Mouse (Mus musculus): ENCODE results near the gene Rbm15b. TPM values are rescaled to one million over a fixed set of nuclear protein-coding genes. Genes with fewer than 3 reads are reported as not detected.

Gene Rbm15b
- polyA plus RNA-seq, 1 experiment from 2014 or later: 3.7 TPM

- WGBS: 72% methylated on average over 4 of the region's 4 CpGs
- Histone ChIP-seq H3K4me1 (ENCODE audit: control insufficient read depth, insufficient read depth, low read length) (no peaks in the 10 kb centered on the region), H3K4me3 (ENCODE audit: low read length) (no peak overlapping the region), H3K36me3 (ENCODE audit: control insufficient read depth, insufficient read depth, low read length) (no peaks in the 10 kb centered on the region), H3K27me3 (replicated peaks; ENCODE audit: control insufficient read depth, insufficient read depth, low read length) (no peaks in the 10 kb centered on the region), H3K9ac (ENCODE audit: low read depth, low read length) (no peak overlapping the region), H3K27ac (ENCODE audit: low read length) (no peak overlapping the region), H3K9me3 (ENCODE audit: control insufficient read depth, low read length) (no peaks in the 10 kb centered on the region), H3K4me2 (ENCODE audit: low read depth, low read length) (no peak overlapping the region)
- ATAC-seq: no peak
These were observed 16.0 kb upstream of the Rbm15b start for GRCm38 (mm10) chr9:106903099-106903790.

DNA sequence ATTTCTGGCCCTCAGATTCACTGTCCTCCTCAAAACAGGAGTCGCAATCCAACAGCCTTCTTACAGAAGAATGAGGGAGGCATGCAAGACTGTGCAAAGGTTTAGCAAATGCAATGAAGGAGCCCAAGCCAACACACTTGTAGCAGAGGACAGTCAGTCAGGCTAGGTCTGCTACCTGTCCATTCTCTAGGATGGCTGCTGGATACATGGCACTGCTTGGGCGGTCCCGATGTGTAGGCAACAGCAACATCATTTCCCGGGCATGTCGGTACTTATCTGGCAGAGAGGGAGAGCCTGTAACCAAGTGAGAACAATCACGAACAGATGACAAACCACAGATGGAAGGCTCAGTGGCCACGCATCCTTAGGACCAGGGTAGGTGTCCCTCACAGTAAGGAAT lies 14.4 kb upstream of the Rbm15b start:
- Histone ChIP-seq H3K9ac (ENCODE audit: low read depth, low read length) (no peak overlapping the region), H3K4me3 (ENCODE audit: low read length) (no peak overlapping the region), H3K4me2 (ENCODE audit: low read depth, low read length) (no peak overlapping the region), H3K27me3 (replicated peaks; ENCODE audit: control insufficient read depth, insufficient read depth, low read length) (no peaks in the 10 kb centered on the region), H3K36me3 (ENCODE audit: control insufficient read depth, insufficient read depth, low read length) (no peaks in the 10 kb centered on the region), H3K9me3 (ENCODE audit: control insufficient read depth, low read length) (no peaks in the 10 kb centered on the region), H3K27ac (ENCODE audit: low read length) (no peak overlapping the region), H3K4me1 (ENCODE audit: control insufficient read depth, insufficient read depth, low read length) (no peaks in the 10 kb centered on the region)
- WGBS: 88% methylated on average over 7 of the region's 7 CpGs
- ATAC-seq: no peak

DNA sequence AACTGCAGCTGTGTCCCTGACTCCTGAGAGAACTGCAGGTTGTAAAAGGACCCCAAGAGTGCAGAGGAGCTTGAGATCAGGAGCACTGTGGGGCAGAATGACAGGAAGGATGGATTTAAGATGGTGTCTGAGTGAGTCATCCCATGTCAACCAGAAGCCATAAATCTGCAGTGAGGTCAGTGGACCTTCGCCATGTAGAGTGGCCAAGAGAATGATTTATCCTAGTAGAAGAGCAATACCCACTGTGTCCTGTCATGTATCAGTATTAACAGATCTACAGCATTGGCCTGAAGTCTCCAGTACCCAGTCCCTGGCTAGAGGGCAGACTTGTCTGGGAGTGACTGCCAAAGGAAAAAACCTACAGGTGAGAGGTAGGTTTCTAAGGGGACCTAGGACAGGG lies 11.7 kb upstream of the Rbm15b start:
- Histone ChIP-seq H3K9ac (ENCODE audit: low read depth, low read length) (no peak overlapping the region), H3K36me3 (ENCODE audit: control insufficient read depth, insufficient read depth, low read length) (no peaks in the 10 kb centered on the region), H3K4me2 (ENCODE audit: low read depth, low read length) (no peak overlapping the region), H3K4me3 (ENCODE audit: low read length) (no peak overlapping the region), H3K4me1 (ENCODE audit: control insufficient read depth, insufficient read depth, low read length) (no peaks in the 10 kb centered on the region), H3K27ac (ENCODE audit: low read length) (no peak overlapping the region), H3K27me3 (replicated peaks; ENCODE audit: control insufficient read depth, insufficient read depth, low read length) (no peaks in the 10 kb centered on the region), H3K9me3 (ENCODE audit: control insufficient read depth, low read length) (no peaks in the 10 kb centered on the region)
- WGBS: 66% methylated on average over 1 of the region's 1 CpGs
- no peak for ATAC-seq

DNA sequence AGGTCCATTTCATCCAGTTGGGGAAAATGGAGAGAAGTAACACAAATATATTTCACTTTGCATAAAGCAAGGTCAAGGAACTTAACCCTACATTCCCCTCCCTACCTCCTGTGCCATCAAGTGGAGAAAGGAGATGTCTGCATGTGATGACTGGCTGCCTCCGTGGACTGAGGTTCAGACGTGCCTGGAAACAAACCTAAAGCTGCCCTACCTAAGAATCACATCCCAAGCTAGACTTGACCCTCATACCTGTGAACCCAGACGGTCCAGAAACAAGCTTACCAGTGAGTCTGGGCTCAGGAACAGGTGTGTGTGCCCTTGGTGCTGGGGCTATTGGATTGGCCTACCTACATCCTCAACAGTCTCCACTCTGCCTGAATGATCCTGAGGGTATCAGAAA lies 6.1 kb upstream of the Rbm15b start:
- Histone ChIP-seq H3K4me2 (ENCODE audit: low read depth, low read length) (no peak overlapping the region), H3K9ac (ENCODE audit: low read depth, low read length) (no peak overlapping the region), H3K4me3 (ENCODE audit: low read length) (no peak overlapping the region), H3K4me1 (ENCODE audit: control insufficient read depth, insufficient read depth, low read length) (peaks cover 22% of the 10 kb centered on the region), H3K27ac (ENCODE audit: low read length) (no peak overlapping the region), H3K27me3 (replicated peaks; ENCODE audit: control insufficient read depth, insufficient read depth, low read length) (no peaks in the 10 kb centered on the region), H3K36me3 (ENCODE audit: control insufficient read depth, insufficient read depth, low read length) (peaks cover 8% of the 10 kb centered on the region), H3K9me3 (ENCODE audit: control insufficient read depth, low read length) (no peaks in the 10 kb centered on the region)
- ATAC-seq: no peak
- WGBS: 62% methylated on average over 3 of the region's 3 CpGs

GRCm38 (mm10) chr9:106892552-106892875 lies 5.3 kb upstream of the Rbm15b start:
- Histone ChIP-seq H3K9ac (ENCODE audit: low read depth, low read length) (peak overlapping the region; percentile 84), H3K36me3 (ENCODE audit: control insufficient read depth, insufficient read depth, low read length) (peaks cover 8% of the 10 kb centered on the region), H3K4me2 (ENCODE audit: low read depth, low read length) (peak overlapping the region; percentile 87), H3K27me3 (replicated peaks; ENCODE audit: control insufficient read depth, insufficient read depth, low read length) (no peaks in the 10 kb centered on the region), H3K4me3 (ENCODE audit: low read length) (peak overlapping the region; percentile 95), H3K4me1 (ENCODE audit: control insufficient read depth, insufficient read depth, low read length) (peaks cover 26% of the 10 kb centered on the region), H3K9me3 (ENCODE audit: control insufficient read depth, low read length) (no peaks in the 10 kb centered on the region), H3K27ac (ENCODE audit: low read length) (peak overlapping the region; percentile 86)
- 2% methylated on average over 9 of the region's 9 CpGs for WGBS
- no peak for ATAC-seq

- under 1% methylated on average over 59 of the region's 59 CpGs for WGBS
- peaks cover 26% of the 10 kb centered on the region for H3K4me1 ChIP-seq (ENCODE audit: control insufficient read depth, insufficient read depth, low read length)
- ATAC-seq: peak; percentile 98
These were observed 4.8 kb upstream of the Rbm15b start, which contains the start of gene Manf for GRCm38 (mm10) chr9:106891829-106892551. Manf (minus strand) TSS chr9:106891979.

DNA sequence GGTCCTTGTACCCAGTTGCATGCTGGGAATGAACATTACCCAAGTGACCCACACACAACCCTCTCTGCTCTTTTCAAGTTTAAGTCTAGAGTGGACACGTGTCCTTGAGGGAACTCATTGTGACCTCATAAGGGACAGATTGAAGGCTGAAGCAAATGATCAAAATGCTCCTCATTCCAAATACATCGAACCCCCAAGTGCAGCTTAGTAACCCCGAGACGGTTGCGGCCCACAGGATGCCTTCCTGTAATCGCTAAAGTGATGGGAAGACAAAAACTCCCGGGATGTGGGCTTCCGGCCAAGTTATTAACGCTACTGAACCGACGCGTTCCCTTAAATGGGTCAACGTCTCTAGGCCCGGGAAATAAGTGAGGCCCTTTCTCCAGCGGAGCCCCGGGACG lies 4.1 kb upstream of the Rbm15b start:
- H3K4me1 ChIP-seq (ENCODE audit: control insufficient read depth, insufficient read depth, low read length): peaks cover 26% of the 10 kb centered on the region
- peak overlapping the region; percentile 68 for H3K4me2 ChIP-seq (ENCODE audit: low read depth, low read length)
- H3K36me3 ChIP-seq (ENCODE audit: control insufficient read depth, insufficient read depth, low read length): peaks cover 8% of the 10 kb centered on the region
- H3K9me3 ChIP-seq (ENCODE audit: control insufficient read depth, low read length): no peaks in the 10 kb centered on the region
- H3K4me3 ChIP-seq (ENCODE audit: low read length): peak overlapping the region; percentile 95
- no peaks in the 10 kb centered on the region for H3K27me3 ChIP-seq (replicated peaks; ENCODE audit: control insufficient read depth, insufficient read depth, low read length)
- ATAC-seq: no peak
- under 1% methylated on average over 17 of the region's 17 CpGs for WGBS
- peak overlapping the region; percentile 95 for H3K9ac ChIP-seq (ENCODE audit: low read depth, low read length)
- H3K27ac ChIP-seq (ENCODE audit: low read length): peak overlapping the region; percentile 73

More at GRCm38 (mm10) chr9:106891829-106892551, 4.8 kb upstream of the Rbm15b start, which contains the start of gene Manf:
- Histone ChIP-seq H3K36me3 (ENCODE audit: control insufficient read depth, insufficient read depth, low read length) (peaks cover 8% of the 10 kb centered on the region), H3K9me3 (ENCODE audit: control insufficient read depth, low read length) (no peaks in the 10 kb centered on the region), H3K4me3 (ENCODE audit: low read length) (peak within 1 kb of the TSS; percentile 95), H3K27me3 (replicated peaks; ENCODE audit: control insufficient read depth, insufficient read depth, low read length) (no peaks in the 10 kb centered on the region), H3K9ac (ENCODE audit: low read depth, low read length) (peak within 1 kb of the TSS; percentile 95), H3K4me2 (ENCODE audit: low read depth, low read length) (peak within 1 kb of the TSS; percentile 87), H3K27ac (ENCODE audit: low read length) (peak within 1 kb of the TSS; percentile 86)

DNA sequence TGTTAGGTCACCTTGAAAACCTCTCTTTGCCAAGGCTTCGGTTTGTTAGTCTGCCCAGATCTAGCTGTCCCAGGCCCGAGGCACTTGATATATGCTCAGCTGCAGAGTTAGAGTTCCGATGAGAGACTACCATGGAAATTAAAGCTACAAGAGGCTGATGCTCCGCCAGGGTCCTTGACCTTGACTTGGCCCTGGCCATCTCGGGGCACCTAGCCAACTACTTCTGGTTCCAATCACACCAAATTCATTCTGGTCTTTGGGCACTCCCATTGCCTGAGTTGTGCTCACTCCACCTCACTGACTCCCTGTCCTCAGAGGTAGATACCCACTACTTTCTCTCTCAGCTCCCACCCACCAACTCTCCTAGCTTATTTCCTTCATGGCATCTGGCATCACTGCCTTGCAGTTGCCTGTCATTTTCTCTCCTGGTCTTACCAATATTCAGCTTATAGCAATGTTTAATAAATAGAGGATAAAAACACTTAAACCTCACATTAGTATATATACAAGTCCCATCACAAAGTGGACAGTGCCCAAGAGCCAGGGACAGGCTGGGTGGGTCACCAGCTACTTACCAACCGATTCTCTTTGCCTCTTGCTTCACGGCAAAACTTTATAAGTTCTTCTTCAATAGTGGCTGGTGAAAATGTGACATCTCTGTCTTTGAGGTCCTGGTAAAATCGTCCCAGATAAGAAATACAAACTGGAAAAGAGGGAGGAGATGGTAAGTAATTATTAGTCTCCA lies 3.4 kb upstream of the Rbm15b start:
- H3K27ac ChIP-seq (ENCODE audit: low read length): peak overlapping the region; percentile 73; the same call in 1 of the 2 replicates
- peak overlapping the region; percentile 68 for H3K4me2 ChIP-seq (ENCODE audit: low read depth, low read length)
- peaks cover 8% of the 10 kb centered on the region for H3K36me3 ChIP-seq (ENCODE audit: control insufficient read depth, insufficient read depth, low read length)
- WGBS: 57% methylated on average over 8 of the region's 8 CpGs
- peaks cover 26% of the 10 kb centered on the region for H3K4me1 ChIP-seq (ENCODE audit: control insufficient read depth, insufficient read depth, low read length)
- H3K9ac ChIP-seq (ENCODE audit: low read depth, low read length): peak overlapping the region; percentile 95
- no peak for ATAC-seq
- H3K4me3 ChIP-seq (ENCODE audit: low read length): peak overlapping the region; percentile 95
- H3K9me3 ChIP-seq (ENCODE audit: control insufficient read depth, low read length): no peaks in the 10 kb centered on the region
- no peaks in the 10 kb centered on the region for H3K27me3 ChIP-seq (replicated peaks; ENCODE audit: control insufficient read depth, insufficient read depth, low read length)

DNA sequence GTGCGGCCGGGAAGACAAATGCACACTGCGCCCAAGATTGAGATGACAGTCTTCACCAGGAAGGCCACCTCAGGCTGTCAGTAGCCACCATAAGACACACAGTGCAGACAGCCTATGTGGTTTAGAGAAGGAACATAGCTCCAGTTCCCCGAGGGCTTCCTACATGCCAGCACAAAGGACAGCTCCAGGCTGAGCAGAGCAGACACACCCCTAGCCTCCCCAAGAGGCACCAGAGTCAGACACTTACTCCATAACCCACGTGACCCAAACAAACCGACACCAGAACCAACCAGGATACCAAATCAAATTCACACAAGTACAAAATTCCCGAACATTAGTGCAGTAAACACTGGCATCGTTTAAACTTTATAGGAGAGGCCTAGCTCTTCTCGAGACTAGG lies 2.1 kb upstream of the Rbm15b start:
- ATAC-seq: no peak
- WGBS: 78% methylated on average over 9 of the region's 9 CpGs
- peaks cover 40% of the 10 kb centered on the region for H3K4me1 ChIP-seq (ENCODE audit: control insufficient read depth, insufficient read depth, low read length)
- no peak overlapping the region for H3K27ac ChIP-seq (ENCODE audit: low read length)
- H3K4me3 ChIP-seq (ENCODE audit: low read length): no peak overlapping the region
- H3K4me2 ChIP-seq (ENCODE audit: low read depth, low read length): no peak overlapping the region
- H3K9ac ChIP-seq (ENCODE audit: low read depth, low read length): no peak overlapping the region
- no peaks in the 10 kb centered on the region for H3K27me3 ChIP-seq (replicated peaks; ENCODE audit: control insufficient read depth, insufficient read depth, low read length)
- H3K9me3 ChIP-seq (ENCODE audit: control insufficient read depth, low read length): no peaks in the 10 kb centered on the region
- H3K36me3 ChIP-seq (ENCODE audit: control insufficient read depth, insufficient read depth, low read length): peaks cover 8% of the 10 kb centered on the region
